Mouse (Mus musculus) testis, adult 2 months (tissue): Measurements from ENCODE around the gene Ripor1. TPM values are rescaled to one million over a fixed set of nuclear protein-coding genes. Genes with fewer than 3 reads are reported as not detected.
A peak's percentile ranks its signal among the peaks of the same experiment; 100 is the strongest.

Source experiments
- H3K27ac ChIP-seq: fragments of 200-500 bp; 2 replicates; pipeline ENCODE4 v1.5.1; 2012; ENCODE audit warnings: low read depth, low read length; ENCODE audit not compliant: control insufficient read depth, insufficient read depth
- H3K27me3 ChIP-seq: fragments of 200-500 bp; 2 replicates; pipeline ENCODE4 v1.6.1; 2012; ENCODE audit warnings: mild to moderate bottlenecking, low read length, moderate library complexity; ENCODE audit not compliant: control insufficient read depth, insufficient read depth
- H3K36me3 ChIP-seq: fragments of 200-500 bp; 2 replicates; pipeline ENCODE4 v1.6.1; 2012; ENCODE audit warnings: mild to moderate bottlenecking, low read length; ENCODE audit not compliant: control insufficient read depth, insufficient read depth
- H3K4me1 ChIP-seq: fragments of 200-500 bp; 2 replicates; pipeline ENCODE4 v1.6.1; 2012; ENCODE audit warnings: low read length; ENCODE audit not compliant: control insufficient read depth, insufficient read depth
- H3K4me3 ChIP-seq: fragments of 200-500 bp; 2 replicates; pipeline ENCODE4 v1.5.1; 2012; ENCODE audit warnings: low read depth, mild to moderate bottlenecking, low read length, moderate library complexity, mixed read lengths; ENCODE audit not compliant: control insufficient read depth
- CTCF ChIP-seq: fragments of 200-500 bp; IDR thresholded peaks from 2 replicates; pipeline ENCODE4 v1.5.1; 2012; ENCODE audit warnings: low read depth, mild to moderate bottlenecking, inconsistent platforms, low read length, moderate library complexity; ENCODE audit not compliant: control insufficient read depth, insufficient read depth, insufficient replicate concordance
- POLR2A ChIP-seq: fragments of 200-500 bp; IDR thresholded peaks from 2 replicates; pipeline ENCODE4 v1.6.1; 2012; ENCODE audit warnings: low read depth, mild to moderate bottlenecking, inconsistent platforms, low read length, moderate library complexity; ENCODE audit not compliant: control insufficient read depth
- polyA plus RNA-seq: library from polyadenylated mRNA; depleted of rRNA; stranded (reverse); fragments of >200 nt; gene quantifications from 2 replicates; pipeline ENCODE4 v1.2.3, GENCODE M21; 2012

The Ripor1 gene
- polyA plus RNA-seq, 1 experiment, result 6.3 TPM

DNA sequence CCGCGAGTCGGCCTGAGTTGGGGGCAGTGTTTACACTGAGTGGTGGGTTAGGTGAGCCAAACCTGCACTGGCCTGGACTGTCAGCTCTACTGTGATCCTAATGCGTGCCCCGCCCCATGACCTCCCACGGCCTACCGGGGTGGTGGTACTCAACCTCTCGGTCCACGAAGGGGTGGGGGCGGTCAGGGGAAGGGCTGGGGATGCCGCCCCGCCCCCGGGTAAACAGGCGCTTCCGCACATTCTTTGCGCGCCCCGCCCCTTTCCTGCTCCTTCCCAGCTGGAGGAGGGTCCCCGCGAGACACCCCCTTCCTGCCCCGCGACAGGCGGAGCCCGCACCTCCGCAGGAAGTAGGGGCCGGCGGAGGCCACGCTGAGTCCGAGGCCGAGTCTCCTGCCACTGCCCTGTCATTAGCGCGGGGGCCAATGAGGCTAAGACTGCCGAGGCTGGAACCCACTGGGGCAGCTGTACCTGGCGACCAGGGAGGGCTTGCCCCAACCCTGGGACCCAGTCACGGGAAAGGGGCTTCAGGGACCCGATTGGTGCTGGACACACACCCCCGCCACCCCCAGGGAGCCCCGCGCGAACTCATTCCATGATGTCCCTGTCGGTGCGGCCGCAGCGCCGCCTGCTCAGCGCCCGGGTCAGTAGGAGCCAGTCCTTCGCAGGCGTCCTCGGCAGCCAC is 8.9 kb downstream of the Ripor1 start:
- Histone ChIP-seq H3K4me1 (peaks cover 15% of the 10 kb centered on the region), H3K27me3 (no peaks in the 10 kb centered on the region), H3K4me3 (peak overlapping the region; percentile 87), H3K36me3 (no peaks in the 10 kb centered on the region), H3K27ac (no peak overlapping the region)
- TF ChIP-seq POLR2A, result no peak
- TF ChIP-seq CTCF, result no peak

DNA sequence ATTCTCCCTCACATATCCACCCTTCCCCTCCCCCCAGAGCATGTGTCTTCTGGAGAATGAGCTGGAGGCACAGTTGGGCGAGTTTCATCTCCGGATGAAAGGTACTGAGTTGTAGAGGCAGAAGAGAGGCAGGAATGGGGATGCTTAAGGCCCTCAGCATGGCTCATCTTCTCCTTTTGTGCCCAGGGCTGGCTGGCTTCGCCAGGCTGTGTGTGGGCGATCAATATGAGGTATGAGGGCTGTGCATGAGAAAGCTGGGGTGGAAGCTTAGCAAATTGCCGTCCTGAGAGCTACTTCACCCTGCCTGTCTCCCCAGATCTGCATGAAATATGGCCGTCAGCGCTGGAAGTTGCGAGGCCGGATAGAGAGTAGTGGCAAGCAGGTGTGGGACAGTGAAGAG is 10.9 kb downstream of the Ripor1 start:
- H3K27ac ChIP-seq, result no peak overlapping the region
- H3K36me3 ChIP-seq, result no peaks in the 10 kb centered on the region
- TF ChIP-seq CTCF, result no peak
- no peak for TF ChIP-seq POLR2A
- no peaks in the 10 kb centered on the region for H3K27me3 ChIP-seq
- H3K4me3 ChIP-seq, result no peak overlapping the region
- peaks cover 15% of the 10 kb centered on the region for H3K4me1 ChIP-seq

DNA sequence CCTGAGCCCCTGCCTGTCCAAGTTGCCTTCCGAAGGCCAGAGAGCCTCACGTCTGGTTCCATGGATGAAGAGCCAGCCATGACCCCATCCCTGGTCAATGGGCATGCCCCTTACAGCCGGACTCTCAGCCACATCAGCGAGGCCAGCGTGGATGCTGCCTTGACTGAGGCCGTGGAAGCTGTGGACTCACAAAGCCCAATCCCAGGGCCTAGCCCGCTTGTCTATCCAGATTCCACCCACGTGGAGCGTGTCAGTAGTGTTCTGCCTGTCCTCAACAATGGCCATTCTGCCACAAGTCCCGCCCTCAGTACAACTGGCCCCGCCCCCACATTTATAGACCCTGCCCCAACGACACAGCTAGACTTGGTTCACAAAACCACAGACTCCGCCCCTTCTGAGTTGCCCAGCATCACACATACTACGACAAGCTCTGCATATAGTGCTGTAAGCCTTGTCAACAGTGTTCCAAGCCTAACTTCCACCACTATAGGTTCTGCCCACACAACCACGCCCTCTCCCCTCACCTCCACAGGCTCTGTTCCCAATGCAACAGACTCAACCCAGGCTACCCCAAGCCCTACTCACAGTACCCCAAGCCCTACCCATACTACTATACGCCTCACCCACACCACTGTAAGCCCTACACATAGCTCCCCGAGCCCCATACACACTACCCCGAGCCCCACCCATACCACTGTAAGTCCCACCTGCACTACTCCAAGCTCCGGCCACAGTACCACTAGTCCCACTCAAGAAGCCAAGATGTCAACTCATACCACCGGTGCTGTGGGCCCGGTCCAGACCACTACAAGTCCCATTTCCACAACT is 12.6 kb downstream of the Ripor1 start:
- H3K4me3 ChIP-seq, result no peak overlapping the region
- no peaks in the 10 kb centered on the region for H3K36me3 ChIP-seq
- H3K4me1 ChIP-seq, result peaks cover 15% of the 10 kb centered on the region
- TF ChIP-seq POLR2A (no peak), CTCF (no peak)
- no peaks in the 10 kb centered on the region for H3K27me3 ChIP-seq
- H3K27ac ChIP-seq, result no peak overlapping the region

DNA sequence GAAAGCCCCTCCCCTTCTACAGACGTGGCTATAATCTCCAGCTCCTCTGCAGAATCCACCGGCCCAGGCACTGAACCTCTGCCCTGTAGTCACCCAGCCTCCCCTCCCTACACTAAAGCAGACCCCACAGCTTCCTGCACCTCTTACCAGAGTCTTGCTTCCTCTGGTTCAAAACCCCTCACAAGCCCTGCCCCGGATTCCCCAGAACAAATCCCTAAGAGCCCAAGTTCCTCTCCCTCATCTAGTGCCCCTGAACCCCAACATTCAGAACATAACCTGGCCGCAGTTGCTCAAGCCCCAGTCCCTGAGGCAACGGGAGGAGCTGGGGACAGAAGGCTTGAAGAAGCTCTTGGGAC is 13.2 kb downstream of the Ripor1 start:
- no peaks in the 10 kb centered on the region for H3K27me3 ChIP-seq
- no peak overlapping the region for H3K4me3 ChIP-seq
- H3K27ac ChIP-seq, result no peak overlapping the region
- no peaks in the 10 kb centered on the region for H3K36me3 ChIP-seq
- no peak for TF ChIP-seq CTCF
- no peak for TF ChIP-seq POLR2A
- H3K4me1 ChIP-seq, result peaks cover 14% of the 10 kb centered on the region

DNA sequence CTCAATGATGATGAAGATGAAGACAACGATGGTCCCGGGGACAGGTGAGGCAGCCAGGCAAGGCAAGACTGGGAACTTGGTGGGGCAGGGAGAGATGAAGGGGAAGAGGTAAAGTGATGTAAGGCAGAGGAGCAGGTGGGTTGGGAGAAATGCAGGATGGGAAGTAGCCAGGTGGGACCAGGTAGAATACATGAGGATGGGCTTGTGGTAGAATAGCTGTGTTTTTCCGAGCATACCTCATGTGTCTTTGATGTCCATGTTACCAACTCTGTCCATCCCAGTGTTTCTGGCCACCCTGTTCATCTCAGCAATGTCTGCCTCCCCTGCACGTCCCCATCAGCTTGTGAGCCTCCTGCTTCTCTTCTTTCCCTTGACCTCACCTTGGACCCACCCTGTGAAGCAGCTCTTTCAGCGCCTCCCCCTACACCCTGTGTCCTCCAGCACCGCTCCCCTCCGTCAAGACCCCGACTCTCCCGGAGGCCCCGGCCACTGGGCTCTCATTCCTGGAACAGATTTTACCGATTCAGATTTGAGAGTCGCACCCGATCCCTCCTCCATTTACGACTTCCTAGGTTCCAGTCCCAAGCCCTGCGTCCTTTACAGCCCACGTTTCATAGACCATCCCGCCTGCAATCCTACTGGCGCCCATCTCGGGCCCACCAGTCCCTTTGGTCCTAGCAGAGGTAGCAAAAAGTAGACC is 14.0 kb downstream of the Ripor1 start:
- no peaks in the 10 kb centered on the region for H3K27me3 ChIP-seq
- H3K4me1 ChIP-seq, result peaks cover 9% of the 10 kb centered on the region
- no peak for TF ChIP-seq CTCF
- no peak for TF ChIP-seq POLR2A
- H3K27ac ChIP-seq, result no peak overlapping the region
- H3K4me3 ChIP-seq, result no peak overlapping the region
- H3K36me3 ChIP-seq, result no peaks in the 10 kb centered on the region

DNA sequence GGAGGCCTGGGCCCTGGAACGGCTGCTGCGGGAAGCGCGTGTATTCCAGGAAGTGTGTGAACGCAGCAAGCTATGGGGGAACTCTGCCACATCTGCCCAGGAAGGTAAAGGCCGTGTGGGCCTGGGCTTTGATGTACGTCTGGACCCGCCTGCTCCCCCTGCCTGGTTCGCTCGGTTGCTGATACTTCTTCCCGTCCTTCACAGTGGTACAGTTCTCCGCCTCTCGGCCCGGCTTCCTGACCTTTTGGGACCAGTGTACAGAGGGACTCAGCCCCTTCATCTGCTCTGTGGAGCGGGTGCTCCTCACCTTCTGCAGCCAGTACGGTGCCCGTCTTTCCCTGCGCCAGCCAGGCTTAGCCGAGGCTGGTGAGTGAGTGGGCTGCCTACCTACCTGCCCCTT is 15.2 kb downstream of the Ripor1 start:
- no peaks in the 10 kb centered on the region for H3K36me3 ChIP-seq
- H3K4me1 ChIP-seq, result peaks cover 4% of the 10 kb centered on the region
- H3K27me3 ChIP-seq, result no peaks in the 10 kb centered on the region
- no peak overlapping the region for H3K27ac ChIP-seq
- no peak overlapping the region for H3K4me3 ChIP-seq
- TF ChIP-seq POLR2A, result no peak
- TF ChIP-seq CTCF, result no peak

DNA sequence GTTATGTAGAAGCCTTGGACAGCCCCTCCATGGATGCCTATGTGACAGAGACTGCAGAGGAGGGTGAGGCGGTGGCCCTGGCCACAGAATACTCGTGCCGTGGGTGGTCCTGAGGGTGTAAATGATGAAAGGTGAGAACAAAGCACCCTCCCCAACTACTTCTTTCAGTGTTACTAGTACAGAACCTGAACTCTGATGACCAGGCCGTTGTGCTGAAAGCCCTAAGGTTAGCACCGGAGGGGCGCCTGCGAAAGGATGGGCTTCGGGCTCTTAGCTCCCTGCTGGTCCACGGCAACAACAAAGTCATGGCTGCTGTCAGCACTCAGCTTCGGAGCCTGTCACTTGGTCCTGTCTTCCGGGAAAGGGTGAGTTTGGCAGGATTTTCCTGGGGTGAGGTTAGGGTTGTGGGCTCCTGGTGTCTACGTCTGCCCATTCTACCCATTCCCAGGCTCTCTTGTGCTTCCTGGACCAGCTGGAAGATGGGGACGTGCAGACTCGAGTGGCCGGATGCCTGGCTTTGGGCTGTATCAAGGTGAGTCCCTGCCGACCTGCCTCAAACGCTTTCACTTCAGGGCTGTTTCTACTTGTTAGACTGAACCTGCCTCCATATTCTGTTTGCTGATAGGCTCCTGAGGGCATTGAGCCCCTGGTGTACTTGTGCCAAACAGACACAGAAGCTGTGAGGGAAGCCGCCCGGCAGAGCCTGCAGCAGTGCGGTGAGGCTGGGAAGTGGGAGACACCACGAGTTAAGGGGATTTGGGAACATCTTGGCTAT is 16.1 kb downstream of the Ripor1 start:
- H3K4me1 ChIP-seq, result peaks cover 4% of the 10 kb centered on the region
- H3K36me3 ChIP-seq, result no peaks in the 10 kb centered on the region

More for the DNA sequence above, 16.1 kb downstream of the Ripor1 start:
- H3K4me3 ChIP-seq, result no peak overlapping the region
- TF ChIP-seq CTCF (no peak), POLR2A (no peak)
- H3K27ac ChIP-seq, result no peak overlapping the region
- no peaks in the 10 kb centered on the region for H3K27me3 ChIP-seq
